Mouse (Mus musculus) gastrocnemius, postnatal 14 days (tissue): Measurements from ENCODE around the gene Olfr844. TPM values are rescaled to one million over a fixed set of nuclear protein-coding genes. Genes with fewer than 3 reads are reported as not detected.

Source experiments
- DNase-seq: peaks from one replicate; pipeline ENCODE4 v3.0.0; 2021; ENCODE audit warnings: mixed read lengths
- intact Hi-C: fragments of 180-260 bp; cut with DNase I; formaldehyde crosslinking; loops from one replicate; pipeline ENCODE4 v1.15.1; 2025; ENCODE audit warnings: low total_unique reads
- long read RNA-seq, 2 experiments: library from polyadenylated mRNA; stranded (forward); transcript quantifications; one replicate each; pipeline ENCODE4 v2.0.0; 2021
- total RNA-seq, 2 experiments: library from RNA; stranded (reverse); gene quantifications; 2 replicates each; pipeline ENCODE4 v1.2.3; 2021

Gene Olfr844
- total RNA-seq = not detected
- long read RNA-seq, experiment 1 = 0 reads
- long read RNA-seq, experiment 2 = 0 reads

- intact Hi-C loops = no loop called here
- DNase-seq = no peak
Measured at GRCm38 (mm10) chr9:19316047-19316446, at the start of gene Olfr844. Gene Olfr844 (plus strand): TSS chr9:19316347.

GRCm38 (mm10) chr9:19336157-19336556 lies 20.0 kb downstream of the Olfr844 start, which contains the start of gene Olfr845:
Gene Olfr845 (plus strand): TSS chr9:19336457.
- intact Hi-C loops = no loop called here
- no peak for DNase-seq

GRCm38 (mm10) chr9:19363905-19364304 lies 47.8 kb downstream of the Olfr844 start, which contains the start of gene Olfr846:
Gene Olfr846 (minus strand): TSS chr9:19364005.
- intact Hi-C loops = no loop called here
- no peak for DNase-seq

Other genes with a start within 250 kb of the Olfr844 start
- gene Olfr836, start 196.0 kb upstream of the Olfr844 start, total RNA-seq = not detected
- gene Olfr837, start 180.0 kb upstream of the Olfr844 start, total RNA-seq = not detected
- gene Olfr839-ps1, start 139.0 kb upstream of the Olfr844 start, total RNA-seq = not detected
- gene Olfr843, start 64.4 kb upstream of the Olfr844 start, total RNA-seq = not detected
- not detected for gene Olfr845, start 20.1 kb downstream of the Olfr844 start, total RNA-seq
- gene Olfr846, start 47.7 kb downstream of the Olfr844 start, total RNA-seq = not detected
- not detected for gene Olfr847, start 62.3 kb downstream of the Olfr844 start, total RNA-seq
- gene Olfr849, start 123.9 kb downstream of the Olfr844 start, total RNA-seq = not detected
- not detected for gene Olfr850, start 161.9 kb downstream of the Olfr844 start, total RNA-seq
- not detected for gene Olfr851, start 176.9 kb downstream of the Olfr844 start, total RNA-seq
- not detected for gene Olfr853, start 224.7 kb downstream of the Olfr844 start, total RNA-seq